Mouse (Mus musculus) intestine, postnatal 0 days (tissue): ENCODE results near the gene Cabin1. TPM values are rescaled to one million over a fixed set of nuclear protein-coding genes. Genes with fewer than 3 reads are reported as not detected.
A peak's percentile ranks its signal among the peaks of the same experiment; 100 is the strongest.

ENCODE experiments used
- ATAC-seq: fragments of 200-750 bp; cut with Nextera tagmentation; 2 replicates; pipeline ENCODE4 v1.8.0; 2017; ENCODE audit warnings: mild to moderate bottlenecking, moderate TSS enrichment, moderate library complexity
- H3K27ac ChIP-seq: fragments of 300-500 bp; sonication (generic); 2 replicates; pipeline ENCODE4 v1.5.1; 2014; ENCODE audit warnings: mild to moderate bottlenecking, low read depth, low read length, moderate library complexity
- H3K27me3 ChIP-seq: fragments of 300-500 bp; sonication (generic); replicated peaks from 2 replicates; pipeline ENCODE4 v1.6.1; 2014; ENCODE audit warnings: low read length, mixed read lengths; ENCODE audit not compliant: control insufficient read depth, insufficient read depth
- H3K36me3 ChIP-seq: fragments of 300-500 bp; sonication (generic); 2 replicates; pipeline ENCODE4 v1.6.1; 2014; ENCODE audit warnings: mild to moderate bottlenecking, moderate library complexity; ENCODE audit not compliant: control insufficient read depth, insufficient read depth
- H3K4me1 ChIP-seq: fragments of 300-500 bp; sonication (generic); replicated peaks from 2 replicates; pipeline ENCODE4 v1.6.1; 2014; ENCODE audit warnings: antibody characterized with exemption, low read length, mixed read lengths; ENCODE audit not compliant: control insufficient read depth, insufficient read depth
- H3K4me2 ChIP-seq: fragments of 300-500 bp; sonication (generic); replicated peaks from 2 replicates; pipeline ENCODE4 v1.6.1; 2014; ENCODE audit warnings: low read depth, mild to moderate bottlenecking, moderate library complexity
- H3K4me3 ChIP-seq: fragments of 300-500 bp; sonication (generic); 2 replicates; pipeline ENCODE4 v1.5.1; 2014; ENCODE audit warnings: low read depth, low read length
- H3K9ac ChIP-seq: fragments of 300-500 bp; sonication (generic); 2 replicates; pipeline ENCODE4 v1.6.1; 2014; ENCODE audit warnings: mild to moderate bottlenecking, low read depth, low read length
- H3K9me3 ChIP-seq: fragments of 300-500 bp; sonication (generic); 2 replicates; pipeline ENCODE4 v1.6.1; 2016; ENCODE audit warnings: mixed run types; ENCODE audit not compliant: control insufficient read depth
- CTCF ChIP-seq: sonication (generic); IDR thresholded peaks from 2 replicates; pipeline ENCODE4 v1.5.1; 2016; ENCODE audit warnings: low read depth, mild to moderate bottlenecking, control low read depth, antibody characterized with exemption, moderate library complexity
- WGBS: fragments of 180-500 bp; shearing (Covaris S2); extraction: QIAGEN DNeasy Blood & Tissue Kit; methylation state at CpG from one replicate; pipeline ENCODE4 v1.1.7; 2014; 5-methylcytosine and 5-hydroxymethylcytosine counted together
- polyA plus RNA-seq: library from polyadenylated mRNA; unstranded; fragments of >200 nt; fragmentation: Nextera tagmentation; extraction: Ambion mirVana; gene quantifications from 2 replicates; pipeline ENCODE4 v1.2.1, GENCODE M21; 2015

Cabin1 gene
- polyA plus RNA-seq, 1 experiment from 2014 or later: 14.1 TPM

- Histone ChIP-seq H3K9ac (no peak overlapping the region), H3K4me1 (no peaks in the 10 kb centered on the region), H3K9me3 (no peaks in the 10 kb centered on the region), H3K27ac (peak overlapping the region; percentile 17; the same call in 1 of the 2 replicates), H3K36me3 (peaks cover 56% of the 10 kb centered on the region), H3K4me2 (no peak overlapping the region), H3K27me3 (no peaks in the 10 kb centered on the region), H3K4me3 (no peak overlapping the region)
- ATAC-seq: no peak
- TF ChIP-seq CTCF: no peak
- 95% methylated on average over 2 of the region's 2 CpGs for WGBS
Observed at GRCm38 (mm10) chr10:75688598-75688997, 75.5 kb downstream of the Cabin1 start.

GRCm38 (mm10) chr10:75686724-75687123, 77.4 kb downstream of the Cabin1 start:
- no peaks in the 10 kb centered on the region for H3K4me1 ChIP-seq
- no peak overlapping the region for H3K4me3 ChIP-seq
- no peak overlapping the region for H3K4me2 ChIP-seq
- H3K9ac ChIP-seq: no peak overlapping the region
- WGBS: 72% methylated on average over 4 of the region's 4 CpGs
- peaks cover 55% of the 10 kb centered on the region for H3K36me3 ChIP-seq
- no peak for ATAC-seq
- no peak for TF ChIP-seq CTCF
- no peaks in the 10 kb centered on the region for H3K27me3 ChIP-seq
- H3K27ac ChIP-seq: no peak overlapping the region
- H3K9me3 ChIP-seq: no peaks in the 10 kb centered on the region

- Histone ChIP-seq H3K36me3 (peaks cover 45% of the 10 kb centered on the region), H3K9me3 (no peaks in the 10 kb centered on the region), H3K4me1 (no peaks in the 10 kb centered on the region), H3K9ac (no peak overlapping the region), H3K27ac (no peak overlapping the region), H3K4me2 (no peak overlapping the region), H3K27me3 (no peaks in the 10 kb centered on the region), H3K4me3 (no peak overlapping the region)
- peak; percentile 41 for TF ChIP-seq CTCF
- 44% methylated on average over 12 of the region's 12 CpGs for WGBS
- peak; percentile 86 for ATAC-seq
Observed at GRCm38 (mm10) chr10:75684035-75685004, 79.8 kb downstream of the Cabin1 start.

- peaks cover 32% of the 10 kb centered on the region; the same call in 1 of the 2 replicates for H3K36me3 ChIP-seq
- H3K4me2 ChIP-seq: no peak overlapping the region
- ATAC-seq: no peak
- no peak overlapping the region for H3K9ac ChIP-seq
- WGBS: 92% methylated on average over 10 of the region's 10 CpGs
- TF ChIP-seq CTCF: no peak
- no peak overlapping the region for H3K27ac ChIP-seq
- no peaks in the 10 kb centered on the region for H3K27me3 ChIP-seq
- peaks cover 18% of the 10 kb centered on the region for H3K4me1 ChIP-seq
- H3K9me3 ChIP-seq: no peaks in the 10 kb centered on the region
- H3K4me3 ChIP-seq: no peak overlapping the region
Observed at GRCm38 (mm10) chr10:75680574-75681001, 83.6 kb downstream of the Cabin1 start.

GRCm38 (mm10) chr10:75679204-75679603, 84.9 kb downstream of the Cabin1 start:
- 84% methylated on average over 6 of the region's 6 CpGs for WGBS
- Histone ChIP-seq H3K4me1 (peaks cover 18% of the 10 kb centered on the region), H3K4me3 (no peak overlapping the region), H3K27me3 (no peaks in the 10 kb centered on the region), H3K36me3 (peaks cover 29% of the 10 kb centered on the region; the same call in 1 of the 2 replicates), H3K27ac (no peak overlapping the region), H3K4me2 (no peak overlapping the region), H3K9me3 (no peaks in the 10 kb centered on the region), H3K9ac (no peak overlapping the region)
- TF ChIP-seq CTCF: no peak
- no peak for ATAC-seq

- ATAC-seq: 0 out of 2 replicates have a peak, but pooled peaks have one; percentile 28
- 61% methylated on average over 5 of the region's 5 CpGs for WGBS
- no peak for TF ChIP-seq CTCF
- no peaks in the 10 kb centered on the region for H3K9me3 ChIP-seq
- peaks cover 17% of the 10 kb centered on the region; the same call in 1 of the 2 replicates for H3K36me3 ChIP-seq
- H3K4me3 ChIP-seq: no peak overlapping the region
- H3K4me1 ChIP-seq: peaks cover 18% of the 10 kb centered on the region
- no peak overlapping the region for H3K4me2 ChIP-seq
- 0 out of 2 replicates have a peak overlapping the region, but pooled peaks have one; percentile 54 for H3K27ac ChIP-seq
- H3K27me3 ChIP-seq: no peaks in the 10 kb centered on the region
- H3K9ac ChIP-seq: no peak overlapping the region
Observed at GRCm38 (mm10) chr10:75677989-75678388, 86.2 kb downstream of the Cabin1 start.
